Mouse (Mus musculus) heart, postnatal 36 days (tissue): ENCODE data around the gene Acoxl. TPM values are rescaled to one million over a fixed set of nuclear protein-coding genes. Genes with fewer than 3 reads are reported as not detected.

Source experiments
- DNase-seq, 2 experiments: peaks; one replicate each; pipeline ENCODE4 v3.0.0; 2021 to 2022
- intact Hi-C: fragments of 180-260 bp; cut with DNase I; formaldehyde crosslinking; loops from one replicate; pipeline ENCODE4 v1.15.1; 2025
- total RNA-seq, 2 experiments: library from RNA; stranded (reverse); gene quantifications; 2 replicates each; pipeline ENCODE4 v1.2.3; 2021

Gene Acoxl
- total RNA-seq, 2 experiments from 2014 or later = not detected

- intact Hi-C loops = no loop called here
- no peak for DNase-seq
These were observed 263.4 kb downstream of the Acoxl start for GRCm38 (mm10) chr2:128102086-128102485.

GRCm38 (mm10) chr2:128104815-128105214, 266.1 kb downstream of the Acoxl start:
- peak in 1 of 2 experiments; percentile 6 for DNase-seq
- intact Hi-C loops = no loop called here

DNA sequence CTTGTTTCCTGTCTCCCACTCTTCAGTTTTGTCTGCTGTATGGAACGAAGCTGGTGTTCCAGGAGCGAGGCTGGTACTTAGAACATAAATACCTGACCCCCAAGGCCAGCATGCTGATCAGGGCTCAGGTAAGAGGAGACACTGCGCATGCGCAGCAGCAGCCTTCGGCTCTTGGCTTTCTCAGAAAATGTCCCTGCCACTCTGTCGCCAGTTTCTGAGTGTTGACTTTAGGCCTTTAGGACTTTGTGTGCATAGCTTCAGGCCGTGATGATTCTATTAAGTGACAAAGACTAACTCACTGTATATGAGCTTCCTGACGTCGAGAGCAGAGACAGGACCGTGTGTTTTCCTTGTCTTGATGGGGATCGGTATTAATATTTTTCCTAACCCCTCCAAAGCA, 267.0 kb downstream of the Acoxl start:
- intact Hi-C loops = no loop called here
- no peak for DNase-seq

GRCm38 (mm10) chr2:128111537-128111936, 272.9 kb downstream of the Acoxl start:
- intact Hi-C loops = no loop called here
- DNase-seq = no peak

GRCm38 (mm10) chr2:128114621-128115020, 275.9 kb downstream of the Acoxl start:
- intact Hi-C loops = no loop called here

DNA sequence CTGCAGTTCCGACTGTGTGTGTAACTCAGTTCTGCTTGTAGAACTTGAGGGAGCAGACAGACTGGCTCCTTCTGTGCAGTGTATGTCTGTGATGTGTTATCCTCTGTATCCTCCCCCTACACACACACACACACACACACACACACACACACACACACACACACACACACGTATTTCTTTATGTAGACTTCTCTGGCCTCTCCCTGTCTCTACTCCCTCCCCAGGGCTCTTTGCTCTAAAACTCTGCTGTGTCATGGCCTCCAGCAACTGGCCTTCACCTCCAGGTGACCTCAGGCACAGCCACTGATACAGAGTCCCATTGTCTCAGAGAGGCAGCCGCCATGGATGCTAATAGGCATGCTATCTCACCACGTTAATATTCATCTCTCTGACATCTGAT, 276.9 kb downstream of the Acoxl start:
- intact Hi-C loops = no loop called here
- DNase-seq = no peak

More at GRCm38 (mm10) chr2:128114621-128115020, 275.9 kb downstream of the Acoxl start:
- no peak for DNase-seq

DNA sequence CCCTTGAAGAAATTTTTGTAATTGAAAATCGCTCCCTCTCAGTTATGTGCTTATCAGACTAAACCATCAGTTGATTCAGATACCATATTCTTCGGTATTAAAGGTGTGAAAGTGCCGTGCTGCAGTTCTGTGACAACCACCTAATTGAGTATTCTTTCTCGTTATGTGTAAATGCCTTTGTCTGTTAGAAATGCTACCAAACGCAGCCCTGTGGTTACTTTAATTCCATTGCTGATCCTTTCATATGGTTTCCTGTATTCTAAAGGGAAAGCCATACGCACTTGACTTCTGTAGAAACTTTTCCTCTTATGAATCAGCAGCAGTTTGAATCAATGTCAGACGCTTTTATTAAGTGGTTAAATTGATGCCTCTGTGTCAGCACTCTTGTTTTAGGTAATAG, 278.9 kb downstream of the Acoxl start:
- intact Hi-C loops = no loop called here
- DNase-seq = no peak

- no peak for DNase-seq
- intact Hi-C loops = no loop called here
These were observed 280.3 kb downstream of the Acoxl start for GRCm38 (mm10) chr2:128118971-128119370.

DNA sequence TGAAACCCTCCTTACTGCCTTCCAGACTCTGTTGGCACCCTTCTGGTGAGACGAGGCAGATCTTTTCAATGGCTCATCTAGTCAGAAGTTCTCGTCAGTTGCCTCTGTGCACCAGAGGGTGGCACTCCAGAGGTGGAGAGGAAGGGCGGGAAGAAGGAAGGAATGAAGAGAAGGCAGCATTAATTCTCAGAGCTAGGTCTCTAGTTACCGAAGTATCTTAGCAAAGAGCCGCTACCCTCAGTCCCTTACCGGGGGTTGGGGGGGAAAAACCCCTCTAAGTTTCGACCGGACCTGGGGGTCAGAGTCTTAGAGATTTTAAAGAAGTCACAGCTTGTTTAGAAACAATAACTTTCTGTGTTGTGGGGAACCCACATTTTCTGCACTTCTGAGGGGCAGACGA, 283.8 kb downstream of the Acoxl start:
- peak; percentile 67 to 69 for DNase-seq
- intact Hi-C loops = loop anchor here (1.0 to 2.0 kb wide), 3 partner anchors 190 to 451 kb away; no protein-coding TSS in a partner anchor

- DNase-seq = peak; percentile 43 to 48
These were observed 284.5 kb downstream of the Acoxl start for GRCm38 (mm10) chr2:128122891-128123771.

DNA sequence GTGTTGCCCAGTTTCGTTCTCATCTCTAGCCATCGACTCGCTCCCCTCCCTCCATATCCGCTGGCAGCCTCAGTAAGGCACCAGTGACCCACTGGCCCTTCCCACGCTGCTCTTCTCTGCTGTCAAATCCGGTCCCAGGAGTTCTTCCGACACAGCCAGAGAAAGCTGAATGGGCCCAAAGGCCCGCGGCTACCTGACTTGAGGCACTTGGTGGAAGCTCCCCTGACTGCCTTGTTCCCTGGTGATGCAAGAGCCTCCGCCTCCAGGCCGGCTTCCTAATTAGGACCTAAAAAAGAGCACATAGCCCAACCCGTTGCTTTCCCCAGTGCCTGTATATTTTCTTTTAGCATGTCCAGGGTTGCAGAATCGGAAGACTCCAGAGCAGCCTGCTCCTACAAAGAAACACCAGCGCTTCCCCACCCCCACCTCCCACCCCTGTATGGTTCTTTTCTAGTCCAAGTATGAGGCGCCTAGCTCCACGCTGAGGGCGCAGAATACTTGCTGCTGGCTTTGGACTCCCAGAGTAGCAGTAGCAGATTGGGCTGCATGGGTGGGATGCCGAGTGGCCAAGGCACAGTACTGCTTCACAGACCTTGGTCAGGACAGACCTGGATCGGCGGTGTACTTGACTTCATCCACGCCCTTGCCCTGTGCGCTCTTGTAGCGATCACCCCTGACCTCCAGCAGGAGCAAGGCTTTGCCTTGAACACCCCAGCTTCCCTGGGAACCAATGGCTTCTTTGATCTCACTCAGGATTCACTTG, 285.4 kb downstream of the Acoxl start:
- intact Hi-C loops = loop anchor here (2.0 kb wide), 4 partner anchors 125 to 235 kb away; no protein-coding TSS in a partner anchor
- DNase-seq = peak in 1 of 2 experiments; percentile 21

More at GRCm38 (mm10) chr2:128122891-128123771, 284.5 kb downstream of the Acoxl start:
- intact Hi-C loops = loop anchor here (1.0 to 2.0 kb wide), 3 partner anchors 190 to 450 kb away; no protein-coding TSS in a partner anchor

DNA sequence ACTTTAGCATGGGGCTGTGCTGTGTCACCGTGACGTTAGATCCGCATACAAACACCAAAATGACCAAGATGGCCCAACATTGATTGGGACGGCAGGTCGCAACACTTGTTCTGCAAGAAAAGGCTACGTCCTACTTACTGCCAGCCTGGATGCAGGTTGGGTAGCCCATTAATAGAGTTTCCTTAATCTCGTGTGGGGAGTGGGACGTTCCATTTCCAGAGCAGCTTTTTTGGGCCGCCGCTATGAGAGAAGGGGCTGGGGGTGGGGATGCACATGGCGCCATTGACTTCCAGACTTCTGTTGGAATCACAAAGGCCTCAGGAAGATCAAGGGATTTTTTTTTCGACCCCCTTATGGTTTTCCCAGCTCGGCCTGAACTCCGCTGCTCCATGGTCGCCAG, 286.0 kb downstream of the Acoxl start:
- DNase-seq = no peak
- intact Hi-C loops = loop anchor here (2.0 kb wide), 3 partner anchors 124 to 236 kb away; no protein-coding TSS in a partner anchor

DNA sequence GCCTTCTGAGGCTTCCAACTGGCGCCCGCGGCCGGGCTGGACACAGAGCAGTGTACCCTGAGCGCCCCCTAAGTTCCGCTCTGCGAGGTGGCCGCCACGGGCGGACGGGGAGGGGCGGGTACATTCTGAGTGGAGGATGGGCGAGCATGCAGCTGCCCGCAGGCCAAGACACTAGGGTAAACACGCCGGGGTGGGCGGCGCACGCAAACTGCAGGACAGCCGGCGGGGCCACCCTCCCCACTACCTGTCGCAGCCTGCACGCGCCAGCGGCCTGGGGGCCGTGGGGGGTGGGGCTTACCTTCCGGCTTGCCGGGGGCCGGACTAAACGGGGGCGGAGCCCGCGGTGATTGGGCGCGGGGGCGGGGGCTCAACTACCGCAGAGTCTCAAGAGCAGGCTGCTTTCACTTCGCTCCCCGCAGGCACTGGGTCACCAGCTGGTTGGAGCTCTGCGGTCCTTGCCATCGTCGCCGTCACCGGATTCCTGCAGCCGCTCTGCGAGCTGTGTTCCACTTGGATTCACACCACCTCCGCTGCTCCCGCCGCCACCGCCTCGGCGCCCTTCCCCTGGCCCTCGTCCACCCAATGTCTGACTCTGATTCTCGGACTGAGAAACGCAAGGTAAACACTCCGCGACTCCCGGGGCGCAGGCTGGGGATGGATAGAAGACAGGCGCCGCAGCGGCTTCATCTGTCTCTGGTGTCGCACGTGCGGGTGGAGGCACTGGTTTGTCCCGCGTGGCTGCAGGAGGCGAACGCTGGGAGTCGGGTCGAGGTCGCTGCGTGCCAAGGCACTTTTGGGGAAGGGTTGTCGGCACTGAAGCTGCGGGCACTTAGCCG, 287.2 kb downstream of the Acoxl start, which contains the start of gene Bcl2l11:
Gene Bcl2l11, plus strand, starts transcription at position 404 of the 836 bp plus-strand sequence.
- peak; percentile 96 to 98 for DNase-seq
- intact Hi-C loops = loop anchor here (2.0 kb wide), 3 partner anchors 123 to 237 kb away; no protein-coding TSS in a partner anchor

- no peak for DNase-seq
These were observed 287.9 kb downstream of the Acoxl start for GRCm38 (mm10) chr2:128126591-128127051.

DNA sequence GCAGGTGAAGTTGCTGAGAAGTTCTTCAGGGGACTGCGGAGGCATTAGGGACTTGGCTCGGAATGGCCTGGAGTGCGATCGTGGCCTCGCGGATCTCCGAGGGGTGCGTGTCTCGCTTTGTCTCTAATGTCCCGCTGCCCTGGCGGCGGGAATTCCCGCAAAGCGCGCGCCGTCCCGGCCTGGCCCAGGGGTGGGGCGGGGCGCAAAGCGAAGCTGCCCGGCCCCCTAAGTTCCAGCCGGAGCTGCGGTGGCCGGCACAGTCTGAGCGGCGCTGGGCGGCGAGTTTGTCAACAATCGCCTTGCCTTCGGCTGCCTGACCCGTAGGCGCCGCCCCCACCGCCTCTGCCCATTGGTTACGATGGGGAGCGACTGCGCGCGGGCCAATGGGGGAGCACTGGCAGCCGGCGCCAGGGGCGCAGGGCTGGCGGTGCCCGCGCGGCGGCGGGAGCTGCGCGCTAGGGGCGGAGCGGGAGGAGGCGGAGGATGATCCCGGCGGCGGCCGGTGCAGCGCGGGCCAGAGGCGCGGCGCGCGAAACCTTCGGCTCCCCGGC, 288.5 kb downstream of the Acoxl start:
- peak; percentile 93 to 94 for DNase-seq
- intact Hi-C loops = no loop called here

More at GRCm38 (mm10) chr2:128126591-128127051, 287.9 kb downstream of the Acoxl start:
- intact Hi-C loops = no loop called here

GRCm38 (mm10) chr2:128127691-128128292, 289.1 kb downstream of the Acoxl start:
- peak; percentile 78 to 84 for DNase-seq
- intact Hi-C loops = loop anchor here (2.0 kb wide), 1 partner anchor 47 kb away; no protein-coding TSS in a partner anchor

DNA sequence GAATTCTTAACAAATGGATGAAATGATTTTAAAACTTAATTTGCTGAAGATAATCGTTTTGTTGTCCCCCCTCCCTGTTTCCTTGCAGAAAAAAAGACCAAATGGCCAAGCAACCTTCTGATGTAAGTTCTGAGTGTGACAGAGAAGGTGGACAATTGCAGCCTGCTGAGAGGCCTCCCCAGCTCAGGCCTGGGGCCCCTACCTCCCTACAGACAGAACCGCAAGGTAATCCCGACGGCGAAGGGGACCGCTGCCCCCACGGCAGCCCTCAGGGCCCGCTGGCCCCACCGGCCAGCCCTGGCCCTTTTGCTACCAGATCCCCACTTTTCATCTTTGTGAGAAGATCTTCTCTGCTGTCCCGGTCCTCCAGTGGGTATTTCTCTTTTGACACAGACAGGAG, 289.9 kb downstream of the Acoxl start:
- intact Hi-C loops = loop anchor here (2.0 kb wide), 1 partner anchor 46 kb away; no protein-coding TSS in a partner anchor
- DNase-seq = no peak

GRCm38 (mm10) chr2:128131503-128131902, 292.8 kb downstream of the Acoxl start:
- intact Hi-C loops = no loop called here
- DNase-seq = no peak

- intact Hi-C loops = no loop called here
- DNase-seq = no peak
These were observed 294.0 kb downstream of the Acoxl start for GRCm38 (mm10) chr2:128132635-128133034.
